Mouse (Mus musculus) brain, embryonic 14.5 days (tissue): ENCODE data around the gene Kdm2a.

Experiments
- CTCF ChIP-seq: fragments of 200-500 bp; IDR thresholded peaks from 2 replicates; pipeline ENCODE4 v1.5.1; 2012; ENCODE audit warnings: inconsistent platforms, mild to moderate bottlenecking, moderate library complexity, borderline replicate concordance; ENCODE audit not compliant: insufficient read depth, insufficient read length; ENCODE audit errors: extremely low read depth
- POLR2A ChIP-seq: fragments of 200-500 bp; IDR thresholded peaks from 2 replicates; pipeline ENCODE4 v1.6.1; 2012; ENCODE audit warnings: mild to moderate bottlenecking, inconsistent platforms, borderline replicate concordance; ENCODE audit not compliant: poor library complexity, insufficient read depth, insufficient read length, severe bottlenecking; ENCODE audit errors: extremely low read depth

DNA sequence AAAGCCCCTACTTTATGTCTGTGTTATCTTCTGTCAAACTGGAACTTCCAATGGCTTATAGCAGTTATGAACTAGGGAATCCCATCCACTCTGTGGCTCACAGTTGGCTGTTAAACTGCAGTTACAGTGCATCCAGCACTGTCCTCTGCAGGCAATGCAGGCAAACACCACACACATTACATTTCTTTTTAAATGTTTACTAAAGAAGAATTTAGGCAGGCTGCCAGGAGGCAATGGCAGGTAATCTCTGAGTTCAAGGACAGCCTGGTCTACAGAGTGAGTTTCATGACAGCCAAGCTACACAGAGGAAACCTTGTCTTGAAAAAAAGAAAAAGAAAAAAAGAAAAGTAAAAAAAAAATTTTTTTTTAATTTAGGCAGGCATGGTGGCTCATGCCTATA is 14.8 kb downstream of the Kdm2a start:
- TF ChIP-seq CTCF = no peak
- TF ChIP-seq POLR2A = no peak
